Mouse (Mus musculus): ENCODE results near the gene Tas2r125.
"Not testable (repeated sequence)": the region's sequence is repeated elsewhere in the genome, so short reads cannot be mapped to it uniquely, and the experiment has no call there.

Gene Tas2r125

DNA sequence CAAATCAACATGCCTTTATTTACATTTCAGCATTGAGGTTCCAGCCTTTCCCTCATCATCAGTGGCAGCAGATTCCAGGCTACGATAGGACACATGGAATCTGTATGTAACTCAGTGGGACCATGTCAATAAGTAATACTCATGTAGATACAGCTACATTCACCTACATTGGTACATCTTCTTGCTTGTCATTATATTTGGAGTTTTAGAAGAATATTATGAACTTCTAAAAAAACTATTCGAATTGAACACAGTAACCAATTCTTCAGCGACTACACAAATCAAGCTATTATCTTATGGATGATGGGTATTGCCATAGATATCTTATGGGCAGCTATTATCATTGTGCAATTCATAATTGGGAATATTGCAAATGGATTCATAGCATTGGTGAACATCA is at the start of gene Tas2r125:
Gene Tas2r125 (plus strand): TSS at position 301 of the 400 bp plus-strand sequence.
- DNase-seq (ENCODE audit: low spot score in 2 of 2): no peak

DNA sequence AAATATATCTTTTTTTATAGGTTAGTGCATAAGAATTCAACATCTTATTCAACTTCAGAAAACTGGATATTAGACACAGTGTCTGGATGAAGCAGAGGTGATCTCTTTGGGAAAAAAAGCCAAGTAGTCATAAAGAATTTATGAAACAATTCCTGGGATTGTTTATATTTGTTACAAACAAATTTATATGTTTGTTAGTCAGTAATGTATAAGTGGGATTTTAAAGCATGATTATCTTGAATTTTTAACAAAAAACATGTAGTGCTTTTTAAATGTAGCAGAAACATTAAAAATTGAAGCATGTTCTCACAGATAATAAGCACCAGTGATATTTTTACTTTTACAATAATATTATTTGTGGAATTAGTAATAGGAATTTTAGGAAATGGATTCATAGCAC is 41.7 kb upstream of the Tas2r125 start, which contains the start of gene Tas2r110:
Gene Tas2r110 (plus strand): TSS at position 301 of the 400 bp plus-strand sequence.
- no peak for DNase-seq (ENCODE audit: low spot score in 2 of 2)

DNA sequence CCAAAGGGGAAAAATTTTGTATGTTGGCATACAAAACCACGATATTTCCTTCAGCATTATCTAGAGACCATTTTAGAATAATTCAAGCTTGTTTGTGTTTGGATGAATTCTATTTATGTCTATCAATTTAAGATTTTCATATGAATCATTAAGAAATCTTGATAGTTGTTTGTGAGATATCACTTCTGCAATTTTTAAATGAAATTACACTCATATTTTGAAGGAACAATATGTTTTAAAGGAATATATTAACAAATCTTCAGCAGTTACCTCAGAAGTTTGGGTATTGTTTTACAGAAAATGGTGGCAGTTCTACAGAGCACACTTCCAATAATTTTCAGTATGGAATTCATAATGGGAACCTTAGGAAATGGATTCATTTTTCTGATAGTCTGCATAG is 16.7 kb upstream of the Tas2r125 start, which contains the start of gene Tas2r113:
Gene Tas2r113 (plus strand): TSS at position 301 of the 400 bp plus-strand sequence.
- DNase-seq (ENCODE audit: low spot score in 2 of 2): no peak

DNA sequence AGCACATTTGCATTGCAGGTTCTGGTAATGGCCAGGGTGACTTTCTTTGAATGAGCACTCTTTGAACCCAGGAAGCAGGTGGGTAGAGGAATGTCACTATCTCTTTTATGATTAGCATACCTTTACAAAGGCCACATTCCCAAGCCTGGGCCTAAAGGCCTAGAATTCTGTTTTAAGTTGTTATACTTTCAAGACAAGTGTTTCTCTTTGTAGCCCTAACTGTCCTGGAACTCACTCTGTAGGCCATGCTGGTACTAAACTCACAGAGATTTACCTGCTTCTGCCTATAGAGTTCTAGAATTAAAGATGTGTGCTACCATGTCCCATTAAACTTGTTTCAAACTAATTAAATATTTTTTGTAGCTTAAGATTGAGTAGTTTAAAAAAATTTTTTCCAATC is 31.9 kb downstream of the Tas2r125 start:
- DNase-seq (ENCODE audit: low spot score in 2 of 2): not testable (repeated sequence)

DNA sequence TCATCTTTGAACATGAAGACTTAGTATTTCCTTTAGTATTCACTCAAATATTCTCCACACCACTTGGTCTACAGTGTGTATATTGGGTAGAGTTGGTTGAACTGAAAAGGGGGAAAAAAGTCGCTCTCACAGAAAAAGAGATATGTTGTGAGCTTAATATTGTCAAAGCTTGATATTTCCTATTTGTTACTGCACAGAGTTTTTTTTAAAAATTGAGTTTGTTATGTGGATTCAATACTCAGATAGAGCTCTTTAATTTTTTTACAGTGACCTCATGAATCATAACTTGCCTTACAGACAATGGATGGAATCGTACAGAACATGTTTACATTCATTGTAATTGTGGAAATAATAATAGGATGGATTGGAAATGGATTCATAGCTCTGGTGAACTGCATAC is 41.4 kb downstream of the Tas2r125 start, which contains the start of gene Tas2r129:
Gene Tas2r129 (plus strand): TSS at position 301 of the 400 bp plus-strand sequence.
- DNase-seq (ENCODE audit: low spot score in 2 of 2): no peak

DNA sequence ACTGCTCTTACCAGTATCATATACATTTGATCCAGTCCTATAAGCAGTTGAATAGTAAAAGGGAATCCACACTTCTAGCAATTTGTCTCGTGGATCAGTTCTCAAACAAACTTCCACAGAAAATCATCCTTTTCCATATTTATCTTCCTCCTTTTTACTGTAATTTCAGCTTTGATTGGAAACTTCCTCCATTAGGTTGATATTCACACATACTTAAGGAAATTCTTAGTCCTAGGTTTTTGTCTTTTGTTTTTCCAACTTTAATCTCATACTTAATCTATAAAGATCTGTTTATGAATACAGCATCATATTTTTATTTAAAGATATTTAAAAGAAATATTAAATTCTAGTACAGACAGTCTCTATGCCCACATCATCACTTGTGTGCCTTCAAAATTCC is 48.4 kb downstream of the Tas2r125 start, which contains the start of gene Tas2r131:
Gene Tas2r131 (minus strand): TSS at position 101 of the 400 bp plus-strand sequence.
- DNase-seq (ENCODE audit: low spot score in 2 of 2): no peak
